Mouse (Mus musculus): ENCODE data around the gene Snrpf. TPM values are rescaled to one million over a fixed set of nuclear protein-coding genes. Genes with fewer than 3 reads are reported as not detected.

The Snrpf gene
- total and polyA plus RNA-seq, 3 experiments = 144 to 186 (median 184) TPM

DNA sequence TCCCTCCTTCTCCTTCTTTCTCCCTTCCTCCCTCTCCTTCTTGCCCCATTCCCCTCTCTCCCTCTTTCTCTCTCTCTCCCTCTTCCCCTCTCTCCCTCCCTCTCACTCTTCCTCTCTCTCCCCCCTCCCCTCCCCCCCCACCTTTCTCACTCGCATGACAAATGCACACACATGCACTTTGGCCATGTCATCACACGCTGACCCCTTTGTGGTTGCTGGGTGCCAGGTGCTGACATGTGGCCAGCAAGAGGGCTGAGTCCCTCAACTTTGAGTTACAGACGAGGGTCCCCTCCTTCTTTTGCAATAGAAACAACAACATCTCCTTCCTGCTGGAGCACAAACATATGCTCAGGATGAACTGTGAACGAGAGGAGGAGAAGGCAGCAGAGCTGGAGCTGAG is 14.5 kb downstream of the Snrpf start:
- Histone ChIP-seq H3K4me3 (replicated peaks in 1 of 3; ENCODE audit: low read depth in 2 of 3, low read length in 2 of 3, poor library complexity in 1 of 3) (no peak overlapping the region), H3K4me1 (ENCODE audit: control insufficient read depth in 1 of 2, insufficient read depth in 2 of 2) (peaks cover 16 to 26% of the 10 kb centered on the region in 2 experiments), H3K4me2 (ENCODE audit: insufficient read depth, low read depth, poor library complexity, severe bottlenecking) (no peak overlapping the region), H3K36me3 (replicated peaks in 1 of 2; ENCODE audit: control insufficient read depth in 1 of 2, insufficient read depth in 1 of 2, low read length in 1 of 2) (peaks cover 3 to 51% of the 10 kb centered on the region in 2 experiments), H3K9me3 (replicated peaks; ENCODE audit: low read length) (no peaks in the 10 kb centered on the region), H3K9ac (ENCODE audit: insufficient read depth, low read depth) (no peak overlapping the region), H3K27me3 (replicated peaks) (no peaks in the 10 kb centered on the region), H3K27ac (ENCODE audit: insufficient read depth, low read depth) (no peak overlapping the region), H3K79me2 (replicated peaks; ENCODE audit: control insufficient read depth, extremely low read depth, insufficient read depth, poor library complexity, severe bottlenecking) (no peaks in the 10 kb centered on the region)
- dilution Hi-C loops (cut with MboI; ENCODE audit: extremely low pct_ligation_motif_present, extremely low pct_unique_long_range_greater_than_20kb, low sequenced_read_pairs) = no loop called here
- TF ChIP-seq MXI1 (IDR thresholded peaks at IDR 0.05; ENCODE audit: low read depth, low read length) (no peak), ZMIZ1 (IDR thresholded peaks at IDR 0.05; ENCODE audit: low read depth, low read length) (no peak), POLR2AphosphoS2 (IDR thresholded peaks at IDR 0.05; ENCODE audit: low read depth, low read length) (no peak), JUN (IDR thresholded peaks at IDR 0.05; ENCODE audit: insufficient read depth, low read depth, low read length) (no peak), CTCF (conservative IDR thresholded peaks at IDR 0.05 in 1 of 2, IDR thresholded peaks at IDR 0.05 in 1 of 2; ENCODE audit: low read depth in 2 of 2, low read length in 2 of 2) (no peak), UBTF (IDR thresholded peaks at IDR 0.05; ENCODE audit: low read depth, low read length) (no peak), MEF2A (IDR thresholded peaks at IDR 0.05; ENCODE audit: borderline replicate concordance, low read depth, low read length) (no peak), IRF4 (IDR thresholded peaks at IDR 0.05; ENCODE audit: low read depth, low read length) (no peak), PAX5 (IDR thresholded peaks at IDR 0.05; ENCODE audit: low read length) (no peak), RCOR1 (conservative IDR thresholded peaks at IDR 0.05; ENCODE audit: low read depth, low read length) (no peak), ZC3H11A (IDR thresholded peaks at IDR 0.05; ENCODE audit: low read depth, low read length) (no peak)
- no peak for DNase-seq (ENCODE audit: extremely low read depth)
- in situ Hi-C loops (cut with MboI; ENCODE audit: low pct_ligation_motif_present, low pct_unique_long_range_greater_than_20kb, low sequenced_read_pairs) = loop anchor here (5.0 to 25.0 kb wide), 4 partner anchors 33 to 513 kb away; partner anchors contain the start of genes Amdhd1 and Ccdc38

DNA sequence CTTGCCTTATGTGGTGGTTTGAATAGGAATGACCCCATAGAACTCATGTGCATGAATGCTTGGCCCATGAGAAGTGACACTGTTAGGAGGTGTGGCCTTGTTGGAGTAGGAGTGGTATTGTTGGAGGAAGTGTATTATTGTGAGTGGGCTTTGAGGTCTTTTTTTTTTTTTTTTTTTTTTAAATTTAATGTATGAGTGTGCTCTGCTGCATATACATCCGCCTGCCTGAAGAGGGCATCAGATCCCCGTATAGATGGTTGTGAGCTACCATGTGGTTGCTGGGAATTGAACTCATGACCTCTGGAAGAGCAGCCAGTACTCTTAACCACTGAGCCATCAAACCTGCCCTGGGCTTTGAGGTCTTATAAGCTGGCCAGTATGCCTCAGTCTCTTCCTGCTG is 17.3 kb downstream of the Snrpf start:
- H3K27me3 ChIP-seq (replicated peaks) = no peaks in the 10 kb centered on the region
- in situ Hi-C loops (cut with MboI; ENCODE audit: low pct_ligation_motif_present, low pct_unique_long_range_greater_than_20kb, low sequenced_read_pairs) (loop anchor here (25.0 kb wide), 1 partner anchor 285 kb away; no protein-coding TSS in a partner anchor), dilution Hi-C loops (cut with MboI; ENCODE audit: extremely low pct_ligation_motif_present, extremely low pct_unique_long_range_greater_than_20kb, low sequenced_read_pairs) (no loop called here)
- no peaks in the 10 kb centered on the region for H3K9me3 ChIP-seq (replicated peaks; ENCODE audit: low read length)
- no peaks in the 10 kb centered on the region for H3K79me2 ChIP-seq (replicated peaks; ENCODE audit: control insufficient read depth, extremely low read depth, insufficient read depth, poor library complexity, severe bottlenecking)
- H3K4me2 ChIP-seq (ENCODE audit: insufficient read depth, low read depth, poor library complexity, severe bottlenecking) = no peak overlapping the region
- no peak overlapping the region for H3K4me3 ChIP-seq (replicated peaks in 1 of 3; ENCODE audit: low read depth in 2 of 3, low read length in 2 of 3, poor library complexity in 1 of 3)
- DNase-seq (ENCODE audit: extremely low read depth) = no peak
- peaks cover 0 to 48% of the 10 kb centered on the region in 2 experiments for H3K36me3 ChIP-seq (replicated peaks in 1 of 2; ENCODE audit: control insufficient read depth in 1 of 2, insufficient read depth in 1 of 2, low read length in 1 of 2)
- TF ChIP-seq ZNF384 (IDR thresholded peaks at IDR 0.05; ENCODE audit: low read depth, low read length) (peak; percentile 83), JUND (conservative IDR thresholded peaks at IDR 0.05; ENCODE audit: low read depth, low read length) (no peak), CTCF (conservative IDR thresholded peaks at IDR 0.05 in 1 of 2, IDR thresholded peaks at IDR 0.05 in 1 of 2; ENCODE audit: low read depth in 2 of 2, low read length in 2 of 2) (peak in 1 of 2 experiments; percentile 31; a peak in 1 of 4 replicates), TCF12 (IDR thresholded peaks at IDR 0.05; ENCODE audit: low read depth, low read length) (no peak)
- H3K9ac ChIP-seq (ENCODE audit: insufficient read depth, low read depth) = no peak overlapping the region
- H3K4me1 ChIP-seq (ENCODE audit: control insufficient read depth in 1 of 2, insufficient read depth in 2 of 2) = peaks cover 13 to 21% of the 10 kb centered on the region in 2 experiments
- H3K27ac ChIP-seq (ENCODE audit: insufficient read depth, low read depth) = no peak overlapping the region
